Mouse (Mus musculus) bone marrow macrophage, adult 2 months (primary cell): ENCODE data around the gene Gm20388. TPM values are rescaled to one million over a fixed set of nuclear protein-coding genes. Genes with fewer than 3 reads are reported as not detected.

Experiments
- H3K27ac ChIP-seq: 2 replicates; pipeline ENCODE4 v1.5.1; 2012; ENCODE audit warnings: low read depth, low read length; ENCODE audit not compliant: insufficient read depth
- H3K4me1 ChIP-seq: 2 replicates; pipeline ENCODE4 v1.6.1; 2012; ENCODE audit warnings: low read length; ENCODE audit not compliant: control insufficient read depth, insufficient read depth
- H3K4me3 ChIP-seq: 2 replicates; pipeline ENCODE4 v1.5.1; 2012; ENCODE audit warnings: mild to moderate bottlenecking, low read length, moderate library complexity; ENCODE audit not compliant: insufficient read depth
- CTCF ChIP-seq: IDR thresholded peaks from 2 replicates; pipeline ENCODE4 v1.5.1; 2012; ENCODE audit warnings: low read depth, mild to moderate bottlenecking, low read length, moderate library complexity
- POLR2A ChIP-seq: IDR thresholded peaks from 2 replicates; pipeline ENCODE4 v1.6.1; 2012; ENCODE audit warnings: mild to moderate bottlenecking, low read depth, low read length, borderline replicate concordance
- polyA plus RNA-seq: library from polyadenylated mRNA; stranded (reverse); fragments of >200 nt; gene quantifications from 2 replicates; pipeline ENCODE4 v1.2.4, GENCODE M21; 2012; ENCODE audit not compliant: missing spikeins, insufficient read depth, insufficient read length

Gm20388 gene
- polyA plus RNA-seq, 1 experiment, result 32.7 TPM

DNA sequence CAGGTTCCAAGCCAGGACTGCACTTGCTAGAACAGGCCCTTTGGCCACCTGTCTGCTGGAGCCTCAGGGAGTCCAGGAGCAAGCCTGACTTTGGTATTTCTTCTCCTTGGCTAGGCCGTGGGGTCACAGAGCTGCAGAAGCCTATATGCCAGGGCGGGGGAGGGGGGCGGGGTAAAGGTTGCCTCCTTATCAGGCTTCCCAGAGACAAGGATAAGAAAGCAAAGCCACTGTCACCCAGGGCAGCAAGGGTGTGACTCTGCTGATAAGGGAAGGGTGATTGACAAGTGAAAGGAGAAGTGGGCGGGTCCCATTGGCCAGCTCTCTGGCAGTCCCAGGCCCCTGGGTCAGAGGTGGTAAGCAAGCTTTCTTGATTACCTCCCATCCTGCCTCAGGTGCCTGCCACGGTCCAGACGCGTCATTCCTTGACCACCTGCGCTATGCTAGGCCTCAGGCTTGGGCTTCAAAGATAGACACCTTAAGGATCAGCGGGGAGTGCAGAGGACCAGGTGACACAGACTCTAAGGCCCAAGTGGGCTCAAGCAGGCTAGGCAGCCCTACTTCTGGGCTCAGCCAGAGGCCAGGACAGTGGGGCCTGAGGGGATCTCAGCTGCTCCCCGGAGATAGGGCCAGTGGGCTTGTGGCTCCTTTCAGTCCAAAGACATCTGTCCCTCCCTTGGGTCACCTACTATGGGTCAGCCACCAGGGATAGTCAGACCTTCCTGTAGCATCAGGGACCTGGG, 565.0 kb downstream of the Gm20388 start:
- TF ChIP-seq CTCF, result no peak
- TF ChIP-seq POLR2A, result no peak
- no peak overlapping the region for H3K4me3 ChIP-seq
- H3K4me1 ChIP-seq, result peaks cover 17% of the 10 kb centered on the region
- no peak overlapping the region for H3K27ac ChIP-seq

DNA sequence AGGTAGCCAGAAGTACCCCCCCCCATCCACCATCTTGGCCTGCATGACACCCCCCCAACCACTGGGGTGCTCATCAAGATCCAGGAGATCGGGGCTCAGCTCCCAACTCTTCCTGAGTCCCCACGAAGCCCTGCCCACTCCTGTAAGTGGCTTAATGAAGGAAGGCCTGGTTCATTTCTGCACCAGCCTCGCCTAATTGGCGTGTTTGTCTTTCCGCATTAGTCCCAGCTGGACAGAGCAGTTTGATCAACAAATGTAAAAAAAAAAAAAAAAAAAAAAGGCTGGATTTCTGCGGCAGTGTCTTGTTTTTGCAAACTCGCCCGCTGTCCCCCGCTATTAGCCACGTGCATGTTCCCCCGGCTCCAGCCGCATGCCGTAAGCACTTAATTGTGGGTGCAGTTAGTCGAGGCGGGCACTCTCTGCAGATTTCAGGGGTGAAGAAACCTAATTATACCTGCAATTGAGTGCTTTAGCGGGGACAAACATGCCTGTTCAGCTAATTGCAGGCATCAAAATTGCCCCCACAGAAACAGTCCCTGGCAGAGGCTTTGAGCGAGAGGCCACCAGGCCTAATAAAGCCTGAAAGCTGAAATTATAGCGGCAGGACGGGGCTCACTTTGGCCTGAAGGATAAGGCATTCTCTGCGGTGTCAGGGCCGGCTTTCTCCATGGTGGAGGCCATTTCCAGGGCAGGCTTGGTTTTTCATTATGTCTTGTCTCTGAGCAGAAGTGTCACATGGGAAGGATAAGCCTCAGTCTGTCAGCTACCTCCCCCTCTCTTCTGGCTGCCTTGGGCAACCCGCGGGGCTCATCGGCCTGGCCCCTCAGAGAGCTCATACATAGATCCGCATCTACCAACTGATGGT, 566.3 kb downstream of the Gm20388 start:
- H3K4me1 ChIP-seq, result peaks cover 21% of the 10 kb centered on the region
- H3K27ac ChIP-seq, result no peak overlapping the region
- no peak overlapping the region for H3K4me3 ChIP-seq
- no peak for TF ChIP-seq POLR2A
- TF ChIP-seq CTCF, result no peak

DNA sequence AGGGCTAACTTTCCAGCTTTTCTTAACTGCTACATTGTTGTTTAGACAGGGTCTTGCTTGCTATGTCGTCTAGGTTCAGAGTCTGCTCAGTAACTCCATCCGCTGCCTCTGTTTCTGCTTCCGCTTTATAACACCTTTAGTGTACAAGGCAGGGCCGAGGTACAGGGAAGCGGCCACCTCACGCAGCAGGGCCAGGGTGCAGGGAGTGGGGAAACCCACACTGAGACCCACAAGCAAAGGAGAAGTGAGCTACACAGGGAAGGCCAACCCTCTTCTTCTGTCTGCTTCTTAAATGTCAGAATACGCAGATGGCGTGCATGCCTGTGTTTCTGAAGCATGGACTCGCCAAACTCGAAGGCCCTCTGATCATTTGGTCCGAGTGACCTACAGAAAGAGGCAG, 568.1 kb downstream of the Gm20388 start:
- TF ChIP-seq POLR2A (no peak), CTCF (no peak)
- peaks cover 21% of the 10 kb centered on the region for H3K4me1 ChIP-seq
- no peak overlapping the region for H3K27ac ChIP-seq
- H3K4me3 ChIP-seq, result no peak overlapping the region

DNA sequence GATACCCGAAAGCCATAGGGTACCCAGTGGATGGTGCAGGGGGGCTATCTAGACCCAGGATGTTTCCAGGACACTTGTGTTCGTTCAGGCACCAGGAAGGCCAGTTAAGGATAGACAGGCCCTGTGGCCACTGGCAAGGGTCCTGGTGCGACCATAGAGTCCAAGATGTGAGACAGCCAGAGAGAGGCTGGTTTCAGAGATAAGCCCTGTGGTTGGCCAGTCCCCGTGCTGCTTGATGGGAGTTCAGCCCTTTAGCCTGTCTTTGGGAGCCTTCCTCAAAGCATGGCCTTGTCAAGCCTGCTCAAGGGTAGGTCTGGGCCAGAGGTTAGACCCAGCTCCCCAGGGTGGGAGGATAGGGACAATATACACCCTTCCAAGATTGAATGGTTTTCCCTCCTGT, 569.0 kb downstream of the Gm20388 start:
- H3K27ac ChIP-seq, result no peak overlapping the region
- H3K4me1 ChIP-seq, result peaks cover 24% of the 10 kb centered on the region
- no peak for TF ChIP-seq CTCF
- TF ChIP-seq POLR2A, result no peak
- no peak overlapping the region for H3K4me3 ChIP-seq

GRCm38 (mm10) chr8:120482015-120482689, 571.5 kb downstream of the Gm20388 start:
- Histone ChIP-seq H3K27ac (no peak overlapping the region), H3K4me1 (peaks cover 20% of the 10 kb centered on the region), H3K4me3 (no peak overlapping the region)
- TF ChIP-seq CTCF, result no peak
- no peak for TF ChIP-seq POLR2A

DNA sequence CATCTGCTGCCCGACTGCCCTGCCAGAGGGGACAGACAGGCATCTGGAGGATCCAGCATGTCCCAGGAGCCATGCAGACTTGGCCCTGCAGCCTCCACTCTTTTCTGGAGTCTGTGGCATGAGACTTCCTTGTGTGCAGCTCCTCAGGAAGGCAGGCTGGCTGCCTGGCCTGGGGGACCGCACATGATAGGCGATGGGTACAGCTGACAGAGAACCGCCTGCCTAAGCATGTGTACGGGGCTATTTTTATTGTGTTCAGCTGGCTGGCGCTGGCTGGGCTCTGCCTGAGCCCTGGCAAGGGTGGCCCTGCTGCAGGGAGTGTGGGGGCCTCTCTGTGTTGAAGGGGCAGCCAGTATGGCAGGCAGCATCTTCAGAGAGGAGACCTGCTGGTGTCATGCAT, 573.8 kb downstream of the Gm20388 start:
- H3K4me3 ChIP-seq, result no peak overlapping the region
- no peak for TF ChIP-seq CTCF
- TF ChIP-seq POLR2A, result no peak
- H3K27ac ChIP-seq, result no peak overlapping the region
- peaks cover 20% of the 10 kb centered on the region for H3K4me1 ChIP-seq

GRCm38 (mm10) chr8:120485116-120485515, 574.5 kb downstream of the Gm20388 start:
- Histone ChIP-seq H3K4me1 (peaks cover 22% of the 10 kb centered on the region), H3K27ac (no peak overlapping the region)

GRCm38 (mm10) chr8:120485551-120486476, 575.2 kb downstream of the Gm20388 start:
- Histone ChIP-seq H3K4me1 (peaks cover 17% of the 10 kb centered on the region), H3K4me3 (no peak overlapping the region), H3K27ac (no peak overlapping the region)
- no peak for TF ChIP-seq POLR2A
- TF ChIP-seq CTCF, result no peak

More at GRCm38 (mm10) chr8:120485116-120485515, 574.5 kb downstream of the Gm20388 start:
- no peak overlapping the region for H3K4me3 ChIP-seq
- TF ChIP-seq POLR2A, result no peak
- no peak for TF ChIP-seq CTCF
